Mouse (Mus musculus) heart, embryonic 10.5 days (tissue): ENCODE results near the gene Grid2ip. TPM values are rescaled to one million over a fixed set of nuclear protein-coding genes. Genes with fewer than 3 reads are reported as not detected.

ENCODE experiments used
- DNase-seq: peaks from one replicate; pipeline ENCODE4 v3.0.0-alpha.2; 2017; ENCODE audit warnings: low spot score
- H3K27ac ChIP-seq: fragments of 300-500 bp; sonication (generic); 2 replicates; pipeline ENCODE4 v1.5.1; 2016; ENCODE audit warnings: mild to moderate bottlenecking
- H3K27me3 ChIP-seq: fragments of 300-500 bp; sonication (generic); 2 replicates; pipeline ENCODE4 v1.6.1; 2016; ENCODE audit warnings: mild to moderate bottlenecking; ENCODE audit not compliant: poor library complexity, insufficient read depth, severe bottlenecking
- H3K36me3 ChIP-seq: fragments of 300-500 bp; sonication (generic); 2 replicates; pipeline ENCODE4 v1.6.1; 2016; ENCODE audit warnings: mild to moderate bottlenecking, moderate library complexity
- H3K4me1 ChIP-seq: fragments of 300-500 bp; sonication (generic); 2 replicates; pipeline ENCODE4 v1.6.1; 2016; ENCODE audit warnings: mild to moderate bottlenecking
- H3K4me3 ChIP-seq: fragments of 300-500 bp; sonication (generic); 2 replicates; pipeline ENCODE4 v1.5.1; 2016; ENCODE audit warnings: mild to moderate bottlenecking, moderate library complexity
- H3K9me3 ChIP-seq: fragments of 300-500 bp; sonication (generic); 2 replicates; pipeline ENCODE4 v1.6.1; 2016; ENCODE audit warnings: mild to moderate bottlenecking, moderate library complexity
- WGBS: fragments of 180-500 bp; shearing (Covaris S2); methylation state at CpG from one replicate; pipeline ENCODE4 v1.1.7; 2016; 5-methylcytosine and 5-hydroxymethylcytosine counted together
- polyA plus RNA-seq: library from polyadenylated mRNA; unstranded; fragments of >200 nt; fragmentation: Nextera tagmentation; extraction: Ambion mirVana; gene quantifications from 2 replicates; pipeline ENCODE4 v1.2.1, GENCODE M21; 2016

The Grid2ip gene
- polyA plus RNA-seq, result 0.51 and 0.55 TPM in 2 replicates

DNA sequence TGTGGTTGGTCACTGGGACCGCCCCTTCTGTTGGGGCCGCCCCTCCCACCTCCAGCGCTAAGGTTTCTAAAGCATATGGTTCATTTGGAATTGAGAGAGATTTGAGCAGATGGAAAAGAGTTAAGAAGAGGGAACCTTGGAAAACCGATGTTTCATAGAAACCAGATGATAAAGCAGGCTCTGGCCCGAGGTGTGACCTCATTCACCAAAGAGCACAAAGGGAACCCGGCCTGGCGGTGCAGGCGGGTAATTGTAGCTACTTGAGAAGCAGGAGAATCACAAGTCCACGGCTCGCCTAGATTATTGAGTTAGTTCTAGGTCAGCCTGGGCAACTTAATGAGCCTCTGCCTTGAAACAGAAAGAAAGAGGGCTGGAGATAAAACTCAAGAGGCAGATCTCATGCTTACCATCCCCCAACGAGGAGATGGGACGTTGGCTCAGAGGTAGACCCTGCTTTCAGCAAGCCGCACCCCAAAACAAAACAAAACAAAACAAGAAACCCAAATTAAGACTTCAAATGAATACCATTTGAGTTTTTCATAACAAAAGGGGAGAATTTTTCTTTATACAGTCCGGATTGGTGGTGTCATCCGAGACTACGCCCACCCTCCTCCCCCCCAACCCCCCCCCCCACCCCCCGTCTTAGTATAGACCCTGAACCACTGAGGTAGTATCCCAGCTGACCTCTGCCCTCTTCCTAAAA, at the start of gene Grid2ip:
Gene Grid2ip, plus strand, starts transcription at position 653 of the 703 bp plus-strand sequence.
- H3K27ac ChIP-seq, result 0 out of 2 replicates have a peak within 1 kb of the TSS, but pooled peaks have one; percentile 6

DNA sequence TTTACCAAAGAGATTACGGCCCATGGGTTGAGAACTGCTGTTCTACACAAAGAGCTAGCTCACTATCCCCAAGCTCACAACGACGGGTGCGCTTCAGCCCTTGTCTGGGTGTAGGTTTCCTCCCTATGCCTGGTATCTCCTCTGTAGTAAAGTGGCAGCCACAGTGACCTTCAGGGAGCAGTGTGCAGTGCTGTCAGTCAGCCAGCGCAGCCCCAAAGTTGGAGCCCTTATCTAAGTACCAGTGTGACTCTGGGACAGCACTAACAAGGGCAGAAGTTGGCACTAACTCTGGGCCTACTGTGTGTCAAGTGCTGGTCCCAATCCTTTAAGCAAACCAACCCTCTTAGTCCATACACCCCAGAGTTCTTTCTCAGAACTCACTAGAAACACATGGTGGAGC, 48.3 kb upstream of the Grid2ip start:
- H3K9me3 ChIP-seq, result no peaks in the 10 kb centered on the region
- peaks cover 10% of the 10 kb centered on the region for H3K4me1 ChIP-seq
- DNase-seq, result no peak
- H3K36me3 ChIP-seq, result peaks cover 97% of the 10 kb centered on the region
- no peaks in the 10 kb centered on the region for H3K27me3 ChIP-seq
- 91% methylated on average over 5 of the region's 5 CpGs for WGBS
- H3K4me3 ChIP-seq, result no peak overlapping the region
- no peak overlapping the region for H3K27ac ChIP-seq

More for the DNA sequence above, at the start of gene Grid2ip:
- Histone ChIP-seq H3K4me1 (peaks cover 16% of the 10 kb centered on the region), H3K9me3 (no peaks in the 10 kb centered on the region), H3K4me3 (peak within 1 kb of the TSS; percentile 50), H3K27me3 (peaks cover 57% of the 10 kb centered on the region), H3K36me3 (no peaks in the 10 kb centered on the region)
- 12% methylated on average over 17 of the region's 17 CpGs for WGBS
- no peak for DNase-seq

- Histone ChIP-seq H3K36me3 (peaks cover 88% of the 10 kb centered on the region), H3K4me1 (peaks cover 14% of the 10 kb centered on the region), H3K9me3 (no peaks in the 10 kb centered on the region), H3K27me3 (no peaks in the 10 kb centered on the region), H3K4me3 (no peak overlapping the region), H3K27ac (no peak overlapping the region)
- 92% methylated on average over 7 of the region's 7 CpGs for WGBS
- no peak for DNase-seq
These were observed 47.2 kb upstream of the Grid2ip start for GRCm38 (mm10) chr5:143309916-143310315.

GRCm38 (mm10) chr5:143311886-143312285, 45.3 kb upstream of the Grid2ip start:
- H3K36me3 ChIP-seq, result peaks cover 78% of the 10 kb centered on the region
- H3K27me3 ChIP-seq, result no peaks in the 10 kb centered on the region
- WGBS, result 70% methylated on average over 8 of the region's 8 CpGs
- peaks cover 17% of the 10 kb centered on the region for H3K4me1 ChIP-seq
- H3K27ac ChIP-seq, result no peak overlapping the region
- H3K9me3 ChIP-seq, result no peaks in the 10 kb centered on the region
- no peak for DNase-seq
- no peak overlapping the region for H3K4me3 ChIP-seq

DNA sequence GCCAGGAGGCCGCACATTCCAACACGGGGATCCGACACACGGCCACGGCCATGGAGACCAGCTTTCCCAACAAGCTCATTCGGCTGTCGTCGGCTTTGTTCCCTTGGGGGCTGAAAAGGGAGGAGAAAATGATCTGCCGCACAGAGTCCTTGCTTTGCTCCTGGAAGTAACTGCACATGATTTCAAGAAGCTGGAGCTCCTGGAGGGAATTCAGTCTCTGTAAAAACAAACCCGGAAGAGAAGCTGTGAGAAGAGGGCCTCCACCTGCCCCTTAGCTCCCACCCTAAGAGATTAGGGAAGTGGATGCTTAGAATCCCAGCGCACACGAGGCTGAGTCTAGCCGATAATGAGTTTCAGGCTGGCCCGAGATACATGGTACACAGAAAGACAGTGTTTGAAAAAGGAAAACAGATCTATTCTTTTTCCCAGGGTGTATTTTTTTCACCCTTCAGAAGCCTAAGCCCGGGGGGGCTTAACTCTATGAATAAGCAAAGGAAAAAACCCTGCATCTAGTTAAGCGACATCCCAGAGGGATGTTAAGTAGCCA, 42.9 kb upstream of the Grid2ip start:
- no peak for DNase-seq

DNA sequence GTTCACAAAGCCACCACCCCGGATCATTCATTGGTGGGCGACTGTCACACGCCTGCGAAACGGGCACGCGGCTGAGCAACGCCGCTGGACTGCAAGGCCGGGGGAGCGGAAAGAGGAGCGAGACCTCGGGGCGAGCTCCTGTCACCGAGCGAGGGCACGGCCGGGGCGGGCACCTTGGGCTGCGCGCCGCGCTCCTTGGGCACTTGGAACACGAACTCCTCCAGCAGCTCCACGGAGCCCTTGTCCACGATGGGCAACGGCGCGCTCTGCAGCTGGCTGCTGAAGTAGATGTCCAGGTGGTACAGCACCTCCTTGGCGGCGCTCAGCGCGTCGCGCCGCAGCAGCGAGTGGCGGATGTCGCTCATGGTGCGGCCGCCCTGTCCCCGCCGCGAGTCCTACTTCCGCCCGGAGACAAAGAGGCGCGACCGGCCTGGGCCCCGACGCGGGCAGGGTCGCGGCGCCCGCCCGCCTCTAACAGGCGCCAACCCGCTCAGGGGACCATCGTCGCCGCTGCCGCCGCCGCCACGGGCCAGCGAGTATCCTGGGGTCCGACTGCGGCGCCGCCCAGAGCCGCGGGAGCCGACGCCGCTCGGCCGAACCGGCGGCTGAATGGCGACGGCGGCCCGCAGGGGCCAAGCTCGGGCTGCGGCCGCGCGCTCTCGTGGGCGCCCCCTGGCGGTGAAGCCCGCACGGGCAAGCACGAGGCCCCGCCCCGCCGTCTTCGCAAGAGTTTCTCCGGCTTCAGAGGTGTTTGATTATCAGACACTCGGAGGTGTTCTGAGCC, 42.2 kb upstream of the Grid2ip start, which contains the start of gene E130309D02Rik:
Gene E130309D02Rik, minus strand, starts transcription at position 631 of the 784 bp plus-strand sequence.
- Histone ChIP-seq H3K9me3 (no peaks in the 10 kb centered on the region), H3K4me1 (peaks cover 17% of the 10 kb centered on the region), H3K27ac (peak within 1 kb of the TSS; percentile 99), H3K4me3 (peak within 1 kb of the TSS; percentile 91), H3K27me3 (no peaks in the 10 kb centered on the region), H3K36me3 (peaks cover 76% of the 10 kb centered on the region)
- peak; percentile 86 for DNase-seq
- under 1% methylated on average over 101 of the region's 101 CpGs for WGBS

More for the DNA sequence above, 42.9 kb upstream of the Grid2ip start:
- H3K36me3 ChIP-seq, result peaks cover 76% of the 10 kb centered on the region
- WGBS, result 6% methylated on average over 16 of the region's 16 CpGs
- peak overlapping the region; percentile 99 for H3K27ac ChIP-seq
- H3K9me3 ChIP-seq, result no peaks in the 10 kb centered on the region
- H3K4me3 ChIP-seq, result peak overlapping the region; percentile 91
- peaks cover 17% of the 10 kb centered on the region for H3K4me1 ChIP-seq
- H3K27me3 ChIP-seq, result no peaks in the 10 kb centered on the region

DNA sequence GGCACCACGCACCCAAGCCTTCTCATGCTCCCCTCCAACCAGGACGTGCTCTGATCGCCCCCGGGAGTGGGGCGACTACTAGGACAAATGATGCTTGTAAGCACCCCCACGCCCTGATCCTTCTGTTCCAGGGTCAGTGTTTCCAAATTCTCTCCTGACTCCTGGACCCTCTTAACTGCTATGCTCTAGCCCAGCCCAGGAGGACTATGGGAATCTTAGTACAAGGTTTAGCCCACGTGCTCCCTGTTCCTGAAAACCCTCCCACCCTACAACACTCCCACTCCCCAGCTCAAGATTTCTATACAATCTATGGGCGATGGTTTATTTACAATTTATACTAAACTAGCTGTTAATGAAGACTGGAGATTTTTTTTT, 41.6 kb upstream of the Grid2ip start:
- Histone ChIP-seq H3K27me3 (no peaks in the 10 kb centered on the region), H3K4me1 (peaks cover 17% of the 10 kb centered on the region), H3K9me3 (no peaks in the 10 kb centered on the region), H3K36me3 (peaks cover 76% of the 10 kb centered on the region), H3K27ac (peak overlapping the region; percentile 99), H3K4me3 (peak overlapping the region; percentile 91)
- DNase-seq, result no peak
- WGBS, result 17% methylated on average over 8 of the region's 8 CpGs

- Histone ChIP-seq H3K36me3 (peaks cover 75% of the 10 kb centered on the region), H3K9me3 (no peaks in the 10 kb centered on the region), H3K27me3 (no peaks in the 10 kb centered on the region), H3K4me1 (peaks cover 17% of the 10 kb centered on the region), H3K27ac (no peak overlapping the region), H3K4me3 (no peak overlapping the region)
- 92% methylated on average over 5 of the region's 5 CpGs for WGBS
- no peak for DNase-seq
These were observed 40.4 kb upstream of the Grid2ip start for GRCm38 (mm10) chr5:143316605-143317287.

DNA sequence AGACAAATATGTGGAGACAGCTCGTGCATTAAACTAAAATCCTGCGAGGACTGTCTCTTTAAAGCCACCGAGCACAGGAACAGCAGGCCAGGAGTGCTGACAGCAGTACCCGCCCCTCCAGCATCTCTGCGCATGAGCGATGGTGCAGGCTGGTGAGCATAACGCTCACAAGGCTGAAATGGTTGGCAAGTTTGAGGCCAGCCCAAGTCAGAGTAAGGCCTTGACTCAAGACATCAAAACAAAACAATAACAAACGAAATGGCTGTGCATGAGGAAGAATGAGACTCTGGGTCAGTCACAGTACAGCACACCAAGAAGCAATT, 39.9 kb upstream of the Grid2ip start:
- H3K4me1 ChIP-seq, result peaks cover 17% of the 10 kb centered on the region
- H3K27me3 ChIP-seq, result no peaks in the 10 kb centered on the region
- no peaks in the 10 kb centered on the region for H3K9me3 ChIP-seq
- no peak overlapping the region for H3K27ac ChIP-seq
- no peak overlapping the region for H3K4me3 ChIP-seq
- H3K36me3 ChIP-seq, result peaks cover 75% of the 10 kb centered on the region
- 89% methylated on average over 8 of the region's 8 CpGs for WGBS
- no peak for DNase-seq

DNA sequence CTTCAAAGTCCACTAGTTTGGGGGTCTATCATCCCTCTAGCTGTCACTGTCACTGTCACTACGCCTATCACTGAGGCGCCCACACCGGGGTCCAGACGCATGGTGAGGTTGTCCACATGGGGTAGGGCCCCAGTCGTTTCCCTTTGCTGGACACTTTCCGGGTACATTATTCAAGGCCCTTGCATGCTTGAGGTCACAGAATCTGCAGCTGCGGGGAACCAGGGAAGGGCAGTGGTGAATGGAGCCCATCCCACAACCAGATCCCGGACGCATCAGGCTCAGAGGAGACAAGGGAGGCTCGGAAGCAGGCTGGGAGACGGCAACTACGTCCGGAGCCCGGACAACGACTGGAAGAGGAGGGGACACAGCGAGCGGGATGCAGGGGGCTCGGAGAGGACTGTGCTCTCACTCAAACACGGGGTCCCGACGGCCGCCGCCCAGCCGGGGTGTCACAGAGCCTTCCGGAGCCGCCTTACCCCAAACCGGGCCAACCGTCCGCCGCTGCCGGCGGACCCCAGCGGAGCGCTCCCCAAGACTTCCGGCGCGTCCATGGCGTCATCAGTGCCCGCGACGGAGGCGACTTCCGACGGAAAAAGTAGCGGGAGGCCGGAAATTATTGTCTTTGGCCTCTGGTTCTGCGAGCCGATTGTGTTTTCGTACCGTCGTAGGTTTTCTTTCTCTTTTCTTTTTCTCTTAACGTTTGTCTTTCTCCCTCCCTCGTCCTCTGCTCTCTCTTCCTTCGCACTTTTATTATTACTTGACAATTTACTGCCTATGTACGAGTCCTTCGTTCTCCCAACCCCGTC, 28.2 kb upstream of the Grid2ip start, which contains the start of gene Zdhhc4:
Gene Zdhhc4, minus strand, starts transcription at position 567 of the 806 bp plus-strand sequence.
- Histone ChIP-seq H3K9me3 (no peaks in the 10 kb centered on the region), H3K36me3 (peaks cover 28% of the 10 kb centered on the region), H3K27me3 (no peaks in the 10 kb centered on the region), H3K4me1 (peaks cover 22% of the 10 kb centered on the region), H3K27ac (peak within 1 kb of the TSS; percentile 91), H3K4me3 (peak within 1 kb of the TSS; percentile 99)
- WGBS, result under 1% methylated on average over 57 of the region's 57 CpGs
- DNase-seq, result peak; percentile 92

DNA sequence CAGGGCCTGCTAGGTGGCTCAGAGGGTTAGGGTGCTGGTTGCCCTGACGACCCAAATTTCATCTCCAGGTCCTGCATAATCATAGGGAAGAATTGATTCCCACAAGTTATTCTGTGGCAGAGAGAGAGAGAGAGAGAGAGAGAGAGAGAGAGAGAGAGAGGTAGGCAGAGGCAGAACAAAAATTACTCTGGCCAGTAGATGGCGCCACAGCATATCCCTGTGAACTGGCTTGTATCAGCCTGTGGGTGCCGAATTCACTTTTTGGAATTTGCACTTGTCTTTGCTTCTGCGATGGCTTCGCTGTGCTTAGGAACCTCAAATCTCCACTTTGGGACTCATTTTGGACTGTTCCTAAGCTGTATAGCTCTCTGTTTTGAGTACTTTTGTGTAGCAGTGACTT, 23.3 kb upstream of the Grid2ip start:
- DNase-seq, result no peak
- Histone ChIP-seq H3K36me3 (no peaks in the 10 kb centered on the region), H3K9me3 (no peaks in the 10 kb centered on the region), H3K4me1 (peaks cover 7% of the 10 kb centered on the region), H3K27ac (no peak overlapping the region), H3K27me3 (peaks cover 19% of the 10 kb centered on the region; the same call in 1 of the 2 replicates), H3K4me3 (no peak overlapping the region; the same call in 1 of the 2 replicates)
- WGBS, result 11% methylated on average over 5 of the region's 5 CpGs
